Mouse (Mus musculus) spleen, adult 2 months (tissue): ENCODE results near the gene Usp30.

ENCODE experiments used
- CTCF ChIP-seq: fragments of 200-500 bp; IDR thresholded peaks from 2 replicates; pipeline ENCODE4 v1.5.1; 2011; ENCODE audit warnings: mild to moderate bottlenecking, inconsistent platforms; ENCODE audit not compliant: insufficient read depth, insufficient read length, insufficient replicate concordance; ENCODE audit errors: extremely low read depth
- POLR2A ChIP-seq: fragments of 200-500 bp; IDR thresholded peaks from 2 replicates; pipeline ENCODE4 v1.6.1; 2011; ENCODE audit warnings: low read depth, low read length, inconsistent platforms

- TF ChIP-seq POLR2A (no peak), CTCF (no peak)
These were observed 107.7 kb downstream of the Usp30 start for GRCm38 (mm10) chr5:114172936-114173335.
